Mouse (Mus musculus): ENCODE measurements around the gene Cd96.
A peak's percentile ranks its signal among the peaks of the same experiment; 100 is the strongest.

The Cd96 gene

DNA sequence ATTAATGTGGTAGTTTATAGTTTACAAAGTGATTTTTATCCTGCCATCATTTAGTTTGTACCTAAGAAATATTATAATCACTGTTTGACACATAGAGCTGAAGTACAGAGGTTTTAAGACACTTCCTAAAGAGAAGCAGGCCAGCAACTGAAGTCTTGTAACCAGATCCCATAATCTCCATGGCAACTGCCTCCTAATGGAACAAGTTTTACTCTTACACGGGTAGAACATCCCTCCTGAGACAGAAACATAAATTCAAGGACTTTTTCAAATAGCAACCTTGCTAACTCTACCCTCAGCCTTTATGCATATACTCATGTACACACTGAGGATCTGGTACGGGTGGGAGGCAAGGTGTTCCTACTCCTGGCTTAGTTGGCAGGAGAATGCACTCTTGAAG is 83.8 kb downstream of the Cd96 start:
- no peak for DNase-seq (ENCODE audit: low read depth, low spot score)

- no peak for DNase-seq (ENCODE audit: low read depth, low spot score)
Measured at GRCm38 (mm10) chr16:46033896-46034295, 86.2 kb downstream of the Cd96 start.

DNA sequence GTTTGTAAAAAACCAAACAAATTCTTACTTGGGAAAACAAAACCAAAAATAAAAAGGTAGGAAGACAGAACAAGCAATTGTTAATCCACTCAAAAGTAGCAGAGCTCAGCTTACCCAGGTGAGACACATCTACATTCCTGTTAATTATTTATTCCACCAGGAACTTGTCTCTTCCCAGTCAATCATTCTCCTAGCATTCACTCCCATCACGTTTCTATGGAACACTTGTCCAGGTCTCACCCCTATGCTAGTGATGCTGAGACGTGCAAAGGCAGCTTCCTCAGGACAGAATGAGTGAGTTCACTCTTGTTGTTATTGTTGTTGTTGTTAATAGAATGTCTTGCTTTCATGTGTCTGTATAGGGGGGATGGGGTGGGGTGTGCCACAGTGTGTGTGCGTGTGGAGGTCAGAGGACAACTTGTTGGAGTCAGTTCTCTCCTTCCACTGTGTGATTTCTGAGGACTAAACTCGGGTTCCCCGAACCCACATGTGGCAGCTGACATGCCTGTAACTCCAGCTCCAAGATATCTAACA is 97.0 kb downstream of the Cd96 start:
- no peak for DNase-seq (ENCODE audit: low read depth, low spot score)

DNA sequence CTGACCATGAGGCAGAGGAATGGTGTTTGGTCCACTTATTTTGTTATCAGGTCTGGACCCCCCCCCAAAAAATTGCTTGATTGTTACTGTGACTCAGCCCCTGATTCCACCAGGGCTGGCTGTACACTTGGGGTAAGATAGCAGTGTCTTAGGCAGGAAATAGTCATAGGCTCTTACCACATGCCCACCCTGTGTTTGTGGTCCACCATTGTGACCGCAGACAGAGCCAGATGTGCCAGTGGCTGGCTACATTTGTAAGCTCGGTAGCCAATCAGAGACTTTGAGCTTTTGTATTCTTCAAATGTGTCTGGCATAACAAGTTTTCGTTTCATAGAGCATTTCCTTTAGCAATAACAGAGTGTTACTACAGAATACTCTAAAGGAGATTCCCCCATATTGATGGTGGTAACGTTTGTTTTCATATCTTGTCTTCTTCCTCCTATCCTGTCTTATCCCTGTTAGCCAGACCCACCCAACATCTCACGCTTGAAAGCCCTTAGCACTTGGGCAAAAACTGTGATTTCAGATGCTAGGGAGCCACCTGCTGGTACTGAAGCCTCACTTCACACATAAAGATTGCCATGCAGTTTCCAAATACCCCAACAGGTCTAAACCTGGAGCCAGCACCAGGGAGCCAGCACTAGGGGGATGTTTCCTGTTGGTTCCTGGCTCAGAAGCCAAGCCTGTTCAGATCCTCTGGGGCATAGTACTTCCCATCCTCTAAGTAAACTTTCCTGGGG is 97.7 kb downstream of the Cd96 start:
- peak; percentile 34 for DNase-seq (ENCODE audit: low read depth, low spot score)

DNA sequence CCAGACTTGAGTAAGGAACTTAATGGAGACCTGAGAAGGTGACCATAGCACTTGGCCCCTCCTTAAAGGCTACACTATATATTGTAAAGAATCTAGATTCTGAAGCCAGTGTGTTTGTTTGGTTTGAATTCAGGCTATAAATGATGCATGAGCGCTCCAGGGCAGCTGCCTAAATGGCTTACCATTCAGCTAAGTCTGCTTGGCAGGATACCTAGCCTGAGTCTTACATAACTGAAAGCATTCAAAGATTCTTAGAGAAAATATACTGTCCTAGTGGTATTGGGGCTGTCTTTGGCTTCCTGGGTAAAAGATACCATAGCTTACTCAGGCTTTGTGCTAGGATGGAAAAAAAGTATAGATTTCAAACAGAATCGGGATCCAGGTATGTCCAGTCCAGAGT is 98.7 kb downstream of the Cd96 start:
- DNase-seq (ENCODE audit: low read depth, low spot score), result no peak

DNA sequence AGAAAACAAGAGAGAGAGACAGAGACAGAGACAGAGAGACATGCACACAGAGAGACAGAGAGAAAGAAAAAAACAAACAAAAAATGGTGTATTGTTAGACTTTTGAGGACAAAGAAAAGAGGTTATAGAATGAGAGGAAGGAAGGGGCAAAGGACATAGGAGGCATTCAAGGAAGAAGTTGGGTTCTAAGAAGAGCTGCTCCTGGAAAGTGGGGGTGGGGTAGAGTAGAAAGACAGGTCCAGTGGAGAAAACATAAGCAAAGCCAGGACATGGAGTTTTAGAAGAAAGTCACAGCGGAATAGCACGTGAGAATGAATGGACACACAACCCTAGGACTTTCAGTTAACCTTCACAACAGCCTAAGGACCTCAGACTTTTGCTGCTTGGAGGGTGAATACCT is 99.7 kb downstream of the Cd96 start:
- DNase-seq (ENCODE audit: low read depth, low spot score), result no peak

DNA sequence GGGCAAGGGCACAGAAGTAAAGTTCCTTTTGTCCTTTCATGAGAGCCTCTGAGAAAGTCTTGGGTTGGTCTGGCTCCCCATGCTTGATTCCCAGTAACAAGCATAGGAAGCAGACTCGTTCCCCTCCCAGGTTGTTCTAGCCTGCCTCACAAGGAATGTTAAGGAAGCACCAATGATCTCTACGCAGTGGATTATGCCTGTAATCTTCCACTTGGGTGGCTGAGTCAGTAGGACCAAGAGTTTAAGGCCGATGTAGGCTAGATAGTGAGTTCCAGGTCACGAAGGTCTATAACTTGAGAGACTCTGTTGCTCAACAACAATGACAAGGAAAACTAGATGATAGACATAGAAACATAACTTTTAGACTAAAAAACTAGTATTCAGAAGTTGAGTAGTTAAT is 100.3 kb downstream of the Cd96 start:
- no peak for DNase-seq (ENCODE audit: low read depth, low spot score)

DNA sequence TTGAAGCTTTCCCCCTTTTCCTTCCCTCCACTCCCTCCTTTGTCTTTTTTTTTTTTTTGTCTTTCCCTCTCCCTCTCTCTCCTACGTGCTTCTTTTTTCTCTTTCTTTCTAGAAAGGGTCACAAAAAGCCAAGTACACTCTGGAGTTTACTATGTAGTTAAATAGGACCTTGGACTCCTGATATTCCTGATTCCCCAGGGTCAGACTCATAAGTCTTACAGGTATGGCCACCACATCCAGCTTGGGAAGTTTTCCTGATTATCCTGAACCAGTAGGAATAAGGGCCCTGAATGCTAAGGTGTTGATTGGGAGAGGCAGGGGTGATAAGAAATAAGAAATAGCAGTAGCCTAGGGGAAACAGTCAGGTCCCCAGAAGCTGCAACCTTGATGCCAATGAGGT is 100.7 kb downstream of the Cd96 start:
- no peak for DNase-seq (ENCODE audit: low read depth, low spot score)

DNA sequence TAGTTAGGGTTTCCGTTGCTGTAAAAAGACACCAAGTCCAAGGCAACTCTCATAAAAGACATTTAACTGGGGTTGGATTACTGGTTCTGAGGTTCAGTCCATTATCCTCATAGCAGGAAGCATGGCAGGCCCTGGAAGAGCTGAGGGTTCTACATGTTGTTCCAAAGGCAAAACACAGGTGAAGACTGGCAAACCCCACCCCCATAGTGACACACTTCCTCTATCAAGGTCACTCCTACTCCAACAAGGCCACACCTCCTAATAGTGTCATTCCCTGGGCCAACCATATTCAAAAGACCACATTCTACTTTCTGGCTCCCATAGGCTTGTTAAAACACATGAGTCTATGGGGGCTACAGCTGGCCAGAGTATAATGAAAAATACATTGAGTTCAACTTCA is 108.4 kb downstream of the Cd96 start:
- DNase-seq (ENCODE audit: low read depth, low spot score), result no peak

- DNase-seq (ENCODE audit: low read depth, low spot score), result no peak
Measured at GRCm38 (mm10) chr16:46010906-46011220, 109.2 kb downstream of the Cd96 start.

- peak; percentile 77 for DNase-seq (ENCODE audit: low read depth, low spot score)
Measured at GRCm38 (mm10) chr16:46010153-46010905, 109.7 kb downstream of the Cd96 start, which contains the start of gene Plcxd2. TSS of gene Plcxd2 (minus strand) at chr16:46010218.

- no peak for DNase-seq (ENCODE audit: low read depth, low spot score)
Measured at GRCm38 (mm10) chr16:46009717-46010116, 110.3 kb downstream of the Cd96 start.

DNA sequence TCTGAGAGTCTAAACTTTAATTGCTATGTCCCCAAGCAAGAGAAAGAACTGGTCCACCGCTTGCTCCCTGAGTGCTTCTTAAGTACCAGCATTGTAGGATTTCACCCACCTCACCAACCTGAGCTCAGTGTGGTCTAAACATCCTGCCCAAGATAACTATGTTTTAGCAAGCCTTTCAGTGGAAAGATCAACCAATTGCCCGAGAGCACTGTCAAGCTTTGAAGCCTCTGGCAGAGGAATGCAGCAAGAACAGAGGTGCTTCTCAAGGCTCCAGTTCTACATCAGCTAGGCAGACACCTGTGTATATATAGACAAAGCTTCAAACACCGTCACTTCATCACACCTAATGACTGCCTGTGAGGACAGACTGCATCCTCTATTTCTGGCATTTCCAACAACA is 111.3 kb downstream of the Cd96 start:
- DNase-seq (ENCODE audit: low read depth, low spot score), result no peak

- no peak for DNase-seq (ENCODE audit: low read depth, low spot score)
Measured at GRCm38 (mm10) chr16:46008036-46008605, 111.9 kb downstream of the Cd96 start.

- DNase-seq (ENCODE audit: low read depth, low spot score), result no peak
Measured at GRCm38 (mm10) chr16:46006261-46006660, 113.8 kb downstream of the Cd96 start.

GRCm38 (mm10) chr16:46001550-46002166 is 118.4 kb downstream of the Cd96 start:
- no peak for DNase-seq (ENCODE audit: low read depth, low spot score)

GRCm38 (mm10) chr16:46000976-46001375 is 119.1 kb downstream of the Cd96 start:
- DNase-seq (ENCODE audit: low read depth, low spot score), result no peak

GRCm38 (mm10) chr16:45999374-46000191 is 120.5 kb downstream of the Cd96 start:
- no peak for DNase-seq (ENCODE audit: low read depth, low spot score)

DNA sequence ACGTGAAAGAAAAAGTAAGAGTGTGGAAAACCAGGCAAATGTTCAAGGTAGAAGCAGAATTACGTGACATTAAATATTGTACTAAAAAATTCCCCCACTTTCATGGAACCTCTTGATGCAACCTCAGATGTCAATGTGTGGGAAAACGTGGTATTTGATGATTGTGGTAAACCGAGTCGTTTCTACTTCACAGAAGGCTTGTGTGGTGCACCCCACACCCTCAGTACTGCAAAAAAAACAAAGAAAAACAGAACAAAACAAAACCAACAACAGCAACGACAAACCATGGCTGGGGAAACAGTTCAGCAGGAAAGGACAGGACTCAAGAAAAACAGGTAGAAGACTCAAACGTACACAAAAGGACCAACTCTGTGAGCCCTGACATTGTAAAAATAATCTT is 121.8 kb downstream of the Cd96 start:
- no peak for DNase-seq (ENCODE audit: low read depth, low spot score)

DNA sequence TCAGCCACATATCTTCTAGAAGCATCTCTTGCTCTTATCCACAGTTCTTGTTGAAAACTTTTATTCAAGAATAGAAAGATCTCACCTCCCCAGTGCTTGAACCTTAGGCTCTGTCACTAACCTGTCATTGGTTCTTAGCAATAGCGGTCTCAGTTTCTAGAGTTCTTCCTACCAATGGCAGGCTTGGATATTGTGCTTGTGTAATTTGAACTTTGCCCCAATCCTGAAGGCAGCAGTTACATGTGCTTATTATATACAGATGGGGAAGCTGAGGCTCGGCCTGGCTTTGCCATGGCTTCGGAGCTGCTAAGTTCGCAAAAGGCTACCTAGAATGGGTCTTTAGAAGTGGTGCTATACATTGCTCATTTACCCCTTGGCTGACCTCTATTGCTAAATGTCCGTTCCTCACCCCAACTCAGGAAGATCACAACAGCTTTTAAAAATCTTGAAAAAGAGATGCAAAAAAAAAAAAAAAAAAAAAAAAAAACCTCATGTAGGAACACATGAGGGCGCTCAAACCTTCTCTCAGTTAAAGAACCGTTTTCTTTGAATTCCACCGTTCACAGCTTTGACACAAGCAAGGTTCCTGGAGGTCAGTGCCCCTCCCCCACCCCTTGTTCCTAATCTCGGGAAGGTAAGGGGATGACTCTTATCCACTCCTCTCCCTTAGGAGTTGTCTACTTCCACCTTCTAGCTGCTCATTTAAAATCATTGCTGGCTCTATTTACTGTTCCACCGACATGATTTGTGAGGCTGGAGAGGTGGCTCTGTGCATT is 129.0 kb downstream of the Cd96 start:
- DNase-seq (ENCODE audit: low read depth, low spot score), result no peak

DNA sequence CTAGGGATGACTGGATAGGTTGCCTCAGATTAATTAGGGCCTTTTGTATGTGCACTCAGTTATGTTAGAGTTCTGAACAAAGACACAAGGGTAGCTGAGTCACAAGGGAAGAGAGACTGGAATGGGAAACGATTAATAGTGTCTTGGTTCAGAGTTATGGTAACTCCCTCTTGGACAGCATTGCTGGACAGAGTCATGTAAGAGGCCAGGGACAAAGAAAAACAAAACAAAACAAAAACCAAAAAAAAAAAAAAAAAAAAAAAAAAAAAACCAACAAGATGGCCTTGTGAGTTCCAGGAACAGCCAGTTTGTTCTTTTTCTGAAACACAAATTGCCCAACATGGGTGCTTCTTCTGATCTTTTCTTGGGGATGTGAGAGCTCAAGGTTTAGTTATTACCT is 133.8 kb downstream of the Cd96 start:
- no peak for DNase-seq (ENCODE audit: low read depth, low spot score)
